Mouse (Mus musculus) small intestine, adult 2 months (tissue): ENCODE data around the gene Rcor1.

Experiments used
- CTCF ChIP-seq: fragments of 200-500 bp; IDR thresholded peaks from 2 replicates; pipeline ENCODE4 v1.5.1; 2012; ENCODE audit warnings: low read depth, mild to moderate bottlenecking, control low read depth, inconsistent platforms, low read length, moderate library complexity, mixed read lengths; ENCODE audit not compliant: insufficient replicate concordance, insufficient read length; ENCODE audit errors: extremely low read depth
- POLR2A ChIP-seq: fragments of 200-500 bp; IDR thresholded peaks from 2 replicates; pipeline ENCODE4 v1.6.1; 2012; ENCODE audit warnings: low read depth, mild to moderate bottlenecking, control low read depth, inconsistent platforms, low read length, moderate library complexity

GRCm38 (mm10) chr12:111050256-111050655 is 11.1 kb downstream of the Rcor1 start:
- TF ChIP-seq CTCF (no peak), POLR2A (no peak)
